Mouse (Mus musculus): ENCODE measurements at regions not wholly inside any gene's neighbourhood (a gene's known extent, or its start where the extent isn't known, plus 50 kb on each side); places are given as distances from the start of the nearest gene placed in this dataset.

DNA sequence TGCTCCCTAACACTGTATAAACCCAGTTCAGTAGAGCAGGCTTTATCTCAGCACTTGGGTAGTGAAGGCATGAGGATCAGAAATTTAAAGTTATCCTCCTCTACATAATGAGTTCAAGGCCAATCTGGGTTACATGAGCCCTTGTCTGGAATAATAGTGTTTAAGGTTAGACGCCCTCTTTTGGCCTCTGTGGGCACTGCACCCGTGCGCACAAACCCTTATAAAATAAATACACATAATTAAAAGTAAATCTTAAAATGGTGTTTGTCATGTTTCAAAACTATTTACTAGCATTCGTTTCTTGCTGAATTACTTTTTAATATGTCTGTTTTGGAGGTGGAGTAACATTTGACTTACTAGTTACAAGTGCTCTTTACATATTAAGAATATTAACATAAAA is 271.2 kb downstream of the Cyp26b1 start:
- no peak for TF ChIP-seq CTCF (IDR thresholded peaks at IDR 0.05)
- no peak for TF ChIP-seq EP300 (IDR thresholded peaks at IDR 0.05)

All from lung, postnatal 0 days (tissue).